Mouse (Mus musculus) lung, adult 2 months (tissue): ENCODE results near the gene Uvrag. TPM values are rescaled to one million over a fixed set of nuclear protein-coding genes. Genes with fewer than 3 reads are reported as not detected.

Source experiments
- DNase-seq: peaks from one replicate; pipeline ENCODE4 v3.0.0; 2022
- H3K4me1 ChIP-seq: fragments of 200-500 bp; 2 replicates; pipeline ENCODE4 v1.6.1; 2011; ENCODE audit warnings: low read length; ENCODE audit not compliant: control insufficient read depth, insufficient read depth
- H3K4me3 ChIP-seq: fragments of 200-500 bp; replicated peaks from 2 replicates; pipeline ENCODE3; 2011; ENCODE audit warnings: low read depth, mild to moderate bottlenecking, control low read depth, low read length; ENCODE audit errors: extremely low read depth
- CTCF ChIP-seq: fragments of 200-500 bp; IDR thresholded peaks from 2 replicates; pipeline ENCODE4 v1.5.1; 2011; ENCODE audit warnings: mild to moderate bottlenecking, low read length, control low read depth; ENCODE audit not compliant: insufficient read depth
- POLR2A ChIP-seq: fragments of 200-500 bp; IDR thresholded peaks from 2 replicates; pipeline ENCODE4 v1.6.1; 2011; ENCODE audit warnings: low read depth, mild to moderate bottlenecking, control low read depth, low read length, borderline replicate concordance; ENCODE audit errors: extremely low read depth
- WGBS: fragments of 180-500 bp; shearing (Covaris S2); methylation state at CpG from one replicate; pipeline ENCODE4 v1.1.7; 2018; 5-methylcytosine and 5-hydroxymethylcytosine counted together
- polyA plus RNA-seq: library from polyadenylated mRNA; depleted of rRNA; stranded (reverse); fragments of >200 nt; gene quantifications from 2 replicates; pipeline ENCODE4 v1.2.3, GENCODE M21; 2012

The Uvrag gene
- polyA plus RNA-seq, 1 experiment, result 35.4 TPM

DNA sequence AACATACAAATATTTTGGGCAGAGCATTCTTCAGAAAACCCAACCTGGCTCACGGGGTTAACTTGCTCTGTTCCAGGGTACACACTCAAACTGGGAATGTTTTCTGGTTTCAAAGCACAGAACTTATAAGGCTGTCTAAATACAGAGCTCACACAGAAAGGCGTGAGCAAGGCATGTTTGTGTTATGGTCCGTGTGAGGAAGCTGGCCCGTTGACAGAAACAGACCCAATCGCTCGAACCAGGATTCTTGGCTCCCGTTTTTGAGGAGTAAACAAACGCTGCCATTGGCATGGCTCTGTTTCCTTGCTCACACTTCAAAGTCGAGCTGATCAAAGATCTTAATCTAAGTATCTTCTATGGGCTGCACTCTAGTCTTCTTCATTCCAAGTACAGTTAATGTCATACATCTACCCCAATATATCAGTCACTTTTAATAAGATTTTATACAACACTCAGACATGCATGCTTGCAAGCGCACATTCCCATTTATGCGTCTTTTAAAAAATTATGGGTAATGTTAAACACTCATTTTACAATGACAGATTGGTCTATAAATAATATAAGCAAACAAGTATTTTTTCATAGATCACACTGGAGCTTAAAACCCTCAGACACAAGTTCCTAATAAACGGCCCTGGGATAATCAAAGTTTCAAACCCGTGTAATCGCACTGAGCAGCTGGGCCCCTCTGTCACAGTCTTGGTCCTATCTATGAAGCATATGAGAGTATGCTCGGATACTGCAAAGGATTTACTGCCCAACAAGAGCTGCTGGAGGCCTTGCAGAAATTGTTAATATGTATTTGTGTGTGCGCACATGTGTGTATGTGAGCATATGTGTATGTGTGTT lies 133.2 kb downstream of the Uvrag start:
- DNase-seq, result no peak
- TF ChIP-seq POLR2A (no peak), CTCF (no peak)
- Histone ChIP-seq H3K4me1 (peaks cover 3% of the 10 kb centered on the region; the same call in 1 of the 2 replicates), H3K4me3 (no peak overlapping the region)
- whole genome bisulfite sequencing, result 46% methylated on average over 16 of the region's 16 CpGs

DNA sequence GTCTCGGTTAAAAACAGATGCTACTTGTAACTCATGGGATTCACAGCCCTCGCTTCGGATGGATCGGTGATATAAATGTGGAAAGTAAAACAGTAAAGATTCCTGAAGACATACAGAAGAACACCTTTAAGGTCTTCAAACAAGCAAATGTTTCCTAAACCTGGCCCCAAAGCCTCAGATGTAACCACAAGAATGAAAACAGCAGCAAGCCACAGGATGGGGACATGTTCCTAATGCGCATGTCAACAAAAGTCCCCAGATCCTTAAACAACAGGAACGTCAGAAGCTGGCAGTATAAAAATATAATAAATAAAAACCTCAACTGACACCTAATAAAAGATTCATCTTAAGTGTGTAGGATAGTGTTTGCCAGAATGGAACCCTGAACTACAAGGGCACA lies 137.7 kb downstream of the Uvrag start:
- Histone ChIP-seq H3K4me3 (no peak overlapping the region), H3K4me1 (peaks cover 3% of the 10 kb centered on the region; the same call in 1 of the 2 replicates)
- 78% methylated on average over 6 of the region's 6 CpGs for WGBS
- DNase-seq, result no peak
- TF ChIP-seq POLR2A, result no peak
- no peak for TF ChIP-seq CTCF

DNA sequence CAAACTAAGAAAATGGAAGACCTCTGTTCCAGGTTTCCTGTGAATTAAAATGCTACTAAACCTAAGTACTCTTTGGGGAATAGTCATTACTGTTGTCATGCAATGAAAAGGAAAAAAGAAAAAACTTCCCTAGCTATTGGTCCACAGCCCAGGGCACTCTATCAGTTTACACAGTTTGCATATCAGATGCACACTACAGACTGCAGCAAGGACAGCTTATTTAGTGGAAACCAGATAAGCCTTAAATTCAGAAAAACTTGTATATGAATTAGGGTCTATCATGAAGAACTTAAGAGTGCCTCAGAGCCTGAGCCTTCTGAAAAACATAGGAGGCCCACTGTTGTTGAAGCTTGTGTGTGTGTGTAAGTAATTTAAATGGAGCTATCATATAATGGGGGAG lies 142.2 kb downstream of the Uvrag start:
- TF ChIP-seq POLR2A (no peak), CTCF (no peak)
- DNase-seq, result no peak
- Histone ChIP-seq H3K4me3 (no peak overlapping the region), H3K4me1 (no peaks in the 10 kb centered on the region; the same call in 1 of the 2 replicates)

DNA sequence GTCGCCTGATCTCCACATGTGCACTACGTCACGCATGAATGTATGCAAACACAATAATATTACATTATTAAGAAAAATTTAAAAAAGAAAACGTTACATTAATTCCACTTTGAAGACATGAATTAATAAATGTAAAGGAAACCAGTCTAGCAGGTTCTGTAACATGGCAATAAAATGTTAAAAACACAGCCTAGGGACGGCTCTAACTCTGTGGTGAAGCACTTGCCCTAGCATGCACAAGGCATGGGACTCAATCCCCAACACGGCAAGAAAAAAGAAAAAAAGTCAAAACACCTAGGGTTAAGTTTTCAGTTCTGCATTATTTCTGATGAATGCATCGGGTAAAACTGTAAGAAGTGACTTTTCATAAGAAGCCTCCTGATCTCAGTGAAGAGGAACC lies 143.2 kb downstream of the Uvrag start:
- no peak for DNase-seq
- WGBS, result 76% methylated on average over 7 of the region's 7 CpGs
- TF ChIP-seq CTCF (no peak), POLR2A (no peak)

DNA sequence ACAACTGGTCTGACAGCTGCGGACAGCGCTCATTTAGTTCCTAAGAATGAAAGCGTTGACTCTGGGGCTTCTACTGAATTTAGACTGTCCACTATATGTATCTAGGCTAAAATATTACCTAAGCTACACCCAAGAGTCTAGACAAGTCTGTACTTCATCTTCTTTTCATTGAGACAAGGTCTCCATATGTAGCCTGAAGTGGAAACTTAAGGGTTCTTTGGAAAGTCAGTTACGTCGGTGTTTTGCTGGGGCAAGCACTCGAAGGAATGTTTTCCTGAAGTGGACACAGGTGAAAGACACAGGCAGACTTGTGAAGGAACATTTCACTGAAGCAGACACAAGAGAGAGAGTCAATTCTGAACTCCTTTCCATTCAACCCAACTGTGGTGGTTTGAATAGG lies 144.2 kb downstream of the Uvrag start:
- no peak for DNase-seq

More for the DNA sequence above, 143.2 kb downstream of the Uvrag start:
- H3K4me1 ChIP-seq, result no peaks in the 10 kb centered on the region; the same call in 1 of the 2 replicates
- no peak overlapping the region for H3K4me3 ChIP-seq

DNA sequence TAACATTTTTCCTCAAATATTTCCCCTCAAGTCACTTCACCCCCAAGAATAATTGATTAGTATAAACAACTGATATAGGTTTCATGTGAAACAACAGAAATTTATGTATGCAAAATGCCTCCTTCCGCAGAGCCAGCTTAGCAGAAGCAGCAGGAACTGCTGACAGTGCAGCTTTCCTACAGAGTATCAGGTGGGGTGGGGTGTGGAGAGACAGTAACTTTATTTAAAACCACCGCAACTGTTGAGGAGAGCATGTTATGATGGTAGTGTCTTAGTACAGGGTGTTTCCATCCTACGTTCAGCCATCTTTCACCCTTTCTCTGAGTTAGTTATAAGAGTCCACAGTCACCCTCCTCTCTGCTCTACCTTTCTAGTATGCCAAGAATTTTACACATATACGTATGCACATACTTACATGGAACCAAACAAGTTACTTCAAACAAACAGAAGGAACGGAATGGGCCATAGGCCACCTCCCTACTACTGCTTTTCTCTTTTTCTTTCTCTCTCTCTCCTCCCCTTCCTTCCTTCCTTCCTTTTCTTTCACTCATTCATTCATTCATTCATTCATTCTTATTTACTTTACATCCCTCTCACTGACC lies 145.7 kb downstream of the Uvrag start:
- Histone ChIP-seq H3K4me3 (no peak overlapping the region), H3K4me1 (no peaks in the 10 kb centered on the region)
- WGBS, result 75% methylated on average over 5 of the region's 5 CpGs
- DNase-seq, result no peak
- no peak for TF ChIP-seq CTCF
- TF ChIP-seq POLR2A, result no peak

More for the DNA sequence above, 144.2 kb downstream of the Uvrag start:
- Histone ChIP-seq H3K4me3 (no peak overlapping the region), H3K4me1 (no peaks in the 10 kb centered on the region; the same call in 1 of the 2 replicates)
- 77% methylated on average over 6 of the region's 6 CpGs for WGBS
- TF ChIP-seq CTCF, result no peak
- no peak for TF ChIP-seq POLR2A

DNA sequence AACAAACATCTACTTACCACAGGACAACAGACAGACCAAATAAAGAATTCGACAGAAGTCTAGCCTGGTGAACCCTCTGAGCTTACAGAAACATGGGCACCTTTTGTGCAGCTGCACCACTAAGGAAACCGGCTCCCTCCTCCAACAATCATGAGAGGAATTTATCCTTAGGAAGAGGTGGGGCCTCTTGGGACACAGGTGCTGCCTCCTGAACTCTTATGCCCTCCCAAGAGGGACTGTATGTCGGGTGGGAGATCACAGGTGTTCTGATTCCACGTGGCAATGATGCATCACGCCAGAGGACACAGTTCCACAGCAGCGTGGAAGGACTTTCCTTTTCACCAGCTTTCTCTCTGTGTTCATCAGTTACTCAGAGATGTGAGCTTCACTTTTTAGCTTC lies 146.8 kb downstream of the Uvrag start:
- Histone ChIP-seq H3K4me1 (no peaks in the 10 kb centered on the region), H3K4me3 (no peak overlapping the region)
- no peak for DNase-seq
- WGBS, result 55% methylated on average over 6 of the region's 6 CpGs
- TF ChIP-seq CTCF (no peak), POLR2A (no peak)

DNA sequence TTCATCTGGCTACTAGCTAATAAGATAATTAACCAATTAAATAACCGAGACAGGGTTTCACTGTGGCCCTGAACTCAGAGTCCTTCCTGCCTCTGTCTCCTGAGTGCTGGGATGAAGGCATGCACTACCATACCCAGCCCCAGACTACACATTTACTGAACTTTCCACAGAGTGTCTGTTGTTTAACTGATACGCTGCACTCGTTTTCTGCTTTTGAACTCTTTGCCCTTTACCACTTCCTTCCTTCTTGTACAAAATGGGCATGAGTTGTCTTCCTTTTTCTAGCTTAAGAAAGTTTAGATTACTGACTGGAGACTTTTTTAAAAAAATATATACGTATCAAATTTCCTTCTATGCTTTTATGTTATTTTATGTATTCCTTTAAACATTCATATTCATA lies 147.5 kb downstream of the Uvrag start:
- no peak overlapping the region for H3K4me3 ChIP-seq
- 59% methylated on average over 4 of the region's 4 CpGs for WGBS
- DNase-seq, result no peak
- H3K4me1 ChIP-seq, result no peaks in the 10 kb centered on the region
- TF ChIP-seq CTCF, result no peak
- TF ChIP-seq POLR2A, result no peak

DNA sequence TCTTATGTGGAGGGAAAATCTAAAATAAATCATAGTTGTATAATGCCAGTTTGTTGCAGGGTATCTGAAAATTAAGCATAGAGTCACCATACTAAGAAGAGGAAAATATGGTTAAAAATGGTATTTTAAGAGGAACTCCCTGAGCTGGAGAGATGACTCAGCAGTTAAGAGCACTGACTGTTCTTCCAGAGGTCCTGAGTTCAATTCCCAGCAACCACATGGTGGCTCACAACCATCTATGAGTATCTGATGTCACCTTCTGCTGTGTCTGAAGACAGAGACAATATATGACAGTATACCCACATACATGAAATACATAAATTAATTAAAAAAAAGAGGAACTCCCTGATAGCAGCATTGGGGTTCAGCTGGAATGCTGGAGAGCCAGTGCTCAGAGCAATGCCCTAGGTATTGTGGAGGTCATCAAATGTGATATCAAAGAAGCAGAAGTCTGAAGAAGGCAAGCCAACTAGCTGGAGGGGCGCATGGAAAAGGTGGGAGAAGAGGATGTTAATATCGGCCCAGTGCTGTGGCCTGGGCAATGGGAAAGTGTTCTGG lies 149.7 kb downstream of the Uvrag start:
- 95% methylated on average over 2 of the region's 2 CpGs for WGBS
- H3K4me1 ChIP-seq, result no peaks in the 10 kb centered on the region
- no peak for DNase-seq
- TF ChIP-seq POLR2A (no peak), CTCF (no peak)
- H3K4me3 ChIP-seq, result no peak overlapping the region
